Mouse (Mus musculus) E14TG2a.4 (cell line): ENCODE data around the gene Dcps.
"Not testable (repeated sequence)": the region's sequence is repeated elsewhere in the genome, so short reads cannot be mapped to it uniquely, and the experiment has no call there.

ENCODE experiments used
- CTCF ChIP-seq: conservative IDR thresholded peaks from 2 replicates; pipeline ENCODE4 v1.5.1; 2014; ENCODE audit warnings: low read length
- NANOG ChIP-seq: IDR thresholded peaks from 2 replicates; pipeline ENCODE4 v1.6.1; 2014; ENCODE audit warnings: borderline replicate concordance, low read length, mixed read lengths
- POU5F1 ChIP-seq: IDR thresholded peaks from 2 replicates; pipeline ENCODE4 v1.6.1; 2014; ENCODE audit warnings: low read length, borderline replicate concordance

DNA sequence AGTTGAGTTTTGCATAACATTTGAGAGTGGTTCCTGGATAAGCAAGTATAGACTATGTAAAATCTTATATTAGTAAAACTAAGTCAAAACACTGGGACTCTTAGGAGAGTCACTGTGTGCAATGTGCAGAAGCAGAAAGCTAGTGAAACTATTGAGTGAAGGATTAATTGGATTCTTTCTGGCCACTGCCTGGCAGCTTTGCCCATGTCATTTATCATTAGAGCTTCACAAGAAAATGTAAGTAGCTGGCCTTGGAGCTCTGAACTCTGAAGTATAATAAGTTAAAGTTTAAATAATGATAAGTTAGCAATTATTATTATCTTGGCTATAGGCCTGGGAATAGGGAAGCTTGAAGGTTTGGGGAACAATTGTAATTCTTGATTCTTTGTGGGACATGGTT, 27.0 kb downstream of the Dcps start:
- TF ChIP-seq POU5F1, CTCF, NANOG: not testable (repeated sequence)
